In the genomic region with DNA sequence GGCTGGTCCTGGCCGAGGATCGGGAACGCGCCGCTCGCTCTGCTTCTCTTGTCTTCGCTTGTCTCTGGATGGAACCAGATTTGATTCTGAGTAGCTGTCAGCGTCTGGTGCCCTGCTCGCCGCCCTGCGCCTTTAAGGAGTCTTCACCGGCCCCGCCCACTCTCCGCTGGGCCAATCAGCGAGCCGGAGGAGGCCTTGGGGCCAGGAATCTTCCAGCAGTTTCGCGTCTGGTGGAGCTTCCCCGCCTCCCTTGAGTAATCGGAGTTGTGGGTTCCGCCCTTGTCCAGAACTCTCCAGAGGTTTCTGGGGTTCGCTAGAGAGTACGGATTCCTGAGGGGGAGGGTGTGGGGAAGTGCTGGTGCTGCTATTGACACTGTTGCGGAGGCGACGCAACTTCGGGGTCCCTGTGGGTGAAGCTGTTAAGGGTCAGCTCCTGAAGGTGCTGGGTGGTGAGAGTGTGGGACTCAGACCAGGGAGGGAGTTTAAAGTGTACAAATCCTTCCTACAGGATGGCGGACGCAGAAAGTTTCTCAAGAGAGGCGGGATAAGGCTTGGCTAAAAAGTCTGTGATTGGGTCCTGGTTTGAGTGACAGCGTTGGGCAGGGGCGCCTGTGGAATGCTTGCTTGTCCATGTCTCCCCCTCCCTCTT, we compare ENCODE assay signal across 7 mouse cellular contexts. TPM values are rescaled to one million over a fixed set of nuclear protein-coding genes. Genes with fewer than 3 reads are reported as not detected.
DNase-seq lines count a peak whose midpoint lies in the region; ATAC-seq and TF ChIP-seq lines count a peak whose summit lies in the region.
"Not testable (repeated sequence)": the region's sequence is repeated elsewhere in the genome, so short reads cannot be mapped to it uniquely, and the experiment has no call there.

TSS of gene Hspa1b (minus strand) at position 109 of the 649 bp plus-strand sequence.

- not testable (repeated sequence) for H3K27me3 ChIP-seq in embryonic facial prominence, embryonic 15.5 days; heart, adult 2 months (ENCODE audit: control insufficient read depth, insufficient read depth, low read length); kidney, adult 2 months (replicated peaks; ENCODE audit: control insufficient read depth, insufficient read depth, low read length); midbrain, embryonic 11.5 days (ENCODE audit: control insufficient read depth, insufficient read depth, low read length)
- H3K27me3 ChIP-seq in limb, embryonic 10.5 days (ENCODE audit: low read depth, poor library complexity, severe bottlenecking) = peaks cover 58% of the 10 kb centered on the region

- H3K9ac ChIP-seq in embryonic facial prominence, embryonic 15.5 days = peak within 1 kb of the TSS; percentile 41
- H3K9ac ChIP-seq in heart, adult 2 months (ENCODE audit: low read depth, low read length) = peak within 1 kb of the TSS; percentile 97
- peak within 1 kb of the TSS; percentile 64 for H3K9ac ChIP-seq in midbrain, embryonic 11.5 days (ENCODE audit: low read length)

- H3K9me3 ChIP-seq in embryonic facial prominence, embryonic 15.5 days (replicated peaks); limb, embryonic 10.5 days (replicated peaks); midbrain, embryonic 11.5 days (ENCODE audit: control insufficient read depth, low read length): not testable (repeated sequence)

- intact Hi-C loops in heart, adult 2 months (cut with DNase I) = not testable (repeated sequence)

- 0% methylated on average over 30 of the region's 32 CpGs for WGBS in embryonic facial prominence, embryonic 15.5 days
- under 1% methylated on average over 32 of the region's 32 CpGs for WGBS in heart, adult 2 months
- WGBS in kidney, adult 2 months = under 1% methylated on average over 29 of the region's 32 CpGs
- under 1% methylated on average over 32 of the region's 32 CpGs for WGBS in limb, embryonic 10.5 days
- WGBS in midbrain, embryonic 11.5 days = under 1% methylated on average over 30 of the region's 32 CpGs

- TF ChIP-seq EP300 in heart, adult 2 months (IDR thresholded peaks at IDR 0.05; ENCODE audit: insufficient read depth, low read depth, low read length) = peak; percentile 89

- TF ChIP-seq CTCF in heart, adult 2 months (IDR thresholded peaks at IDR 0.05); kidney, adult 2 months (conservative IDR thresholded peaks at IDR 0.05; ENCODE audit: insufficient read depth, insufficient read length, low read depth, low read length): not testable (repeated sequence)

- TF ChIP-seq POLR2A in heart, adult 2 months (IDR thresholded peaks at IDR 0.05; ENCODE audit: insufficient read depth, low read depth, low read length) = peak; percentile 94
- peak; percentile 51 for TF ChIP-seq POLR2A in kidney, adult 2 months (IDR thresholded peaks at IDR 0.05; ENCODE audit: low read depth, low read length)

- H3K4me1 ChIP-seq in embryonic facial prominence, embryonic 15.5 days; heart, adult 2 months (ENCODE audit: control insufficient read depth, insufficient read depth, low read length); kidney, adult 2 months (ENCODE audit: control insufficient read depth, insufficient read depth, low read length); limb, embryonic 10.5 days; midbrain, embryonic 11.5 days (ENCODE audit: control insufficient read depth, insufficient read depth, low read length): not testable (repeated sequence)

- peak within 1 kb of the TSS; percentile 99 for H3K27ac ChIP-seq in embryonic facial prominence, embryonic 15.5 days (replicated peaks)
- peak within 1 kb of the TSS; percentile 100 for H3K27ac ChIP-seq in heart, adult 2 months
- peak within 1 kb of the TSS; percentile 98 for H3K27ac ChIP-seq in kidney, adult 2 months (ENCODE audit: insufficient read depth, low read depth, low read length)
- H3K27ac ChIP-seq in limb, embryonic 10.5 days = peak within 1 kb of the TSS; percentile 89
- H3K27ac ChIP-seq in midbrain, embryonic 11.5 days (ENCODE audit: low read depth, low read length) = peak within 1 kb of the TSS; percentile 56; the same call in 1 of the 2 replicates

- peak; percentile 92 for ATAC-seq in embryonic facial prominence, embryonic 15.5 days (ENCODE audit: insufficient number of reproducible peaks, low FRiP score, low TSS enrichment, low read depth)
- peak; percentile 95 for ATAC-seq in midbrain, embryonic 11.5 days (ENCODE audit: low FRiP score)

- H3K36me3 ChIP-seq in embryonic facial prominence, embryonic 15.5 days; heart, adult 2 months (ENCODE audit: control insufficient read depth, insufficient read depth, low read length); kidney, adult 2 months (ENCODE audit: control insufficient read depth, insufficient read depth, low read length); limb, embryonic 10.5 days; midbrain, embryonic 11.5 days (ENCODE audit: control insufficient read depth, insufficient read depth, low read length): not testable (repeated sequence)

- DNase-seq in adrenal gland, postnatal 25 days = peak; percentile 78
- DNase-seq in heart, adult 2 months = peak; percentile 92 to 95
- DNase-seq in kidney, adult 2 months = peak; percentile 96
- peak; percentile 78 for DNase-seq in limb, embryonic 10.5 days (ENCODE audit: low spot score)
- peak; percentile 97 for DNase-seq in midbrain, embryonic 11.5 days (ENCODE audit: low spot score, missing footprints)
- peak; percentile 69 for DNase-seq in skeletal muscle tissue, adult 2 months (ENCODE audit: low read depth, low spot score)

- peak within 1 kb of the TSS; percentile 57 for H3K4me3 ChIP-seq in embryonic facial prominence, embryonic 15.5 days (replicated peaks)
- H3K4me3 ChIP-seq in heart, adult 2 months = peak within 1 kb of the TSS; percentile 80
- H3K4me3 ChIP-seq in kidney, adult 2 months (ENCODE audit: insufficient read depth, low read depth, low read length) = peak within 1 kb of the TSS; percentile 68
- peak within 1 kb of the TSS; percentile 57 for H3K4me3 ChIP-seq in limb, embryonic 10.5 days
- peak within 1 kb of the TSS; percentile 42 for H3K4me3 ChIP-seq in midbrain, embryonic 11.5 days (ENCODE audit: low read depth, low read length)

- not testable (repeated sequence) for H3K79me2 ChIP-seq in heart, adult 2 months (replicated peaks; ENCODE audit: control insufficient read depth, insufficient read depth, low read length)

- H3K4me2 ChIP-seq in embryonic facial prominence, embryonic 15.5 days (replicated peaks) = peak within 1 kb of the TSS; percentile 56
- peak within 1 kb of the TSS; percentile 77 for H3K4me2 ChIP-seq in midbrain, embryonic 11.5 days

RNA-seq across cellular contexts. Expression of gene Hspa1b, which starts in this region (rescaled TPM):
- 29.0 and 79.3 TPM in 2 replicates for total RNA-seq in adrenal gland, postnatal 25 days (2021)
- polyA plus RNA-seq in embryonic facial prominence, embryonic 15.5 days (2015; fragmentation: Nextera tagmentation; extraction: Ambion mirVana) = 2.2 and 3.4 TPM in 2 replicates
- 10 to 100 TPM in 1 of 2 experiments, 1 to 10 TPM in 1; 2.9 to 11.2 TPM for total RNA-seq in heart, adult 2 months (2021)
- polyA plus RNA-seq in heart, adult 2 months (2012; rRNA removed) = 2.0 and 6.3 TPM in 2 replicates
- polyA plus RNA-seq in kidney, adult 2 months (2012; rRNA removed) = 38.8 and 56.5 TPM in 2 replicates
- polyA plus RNA-seq in limb, embryonic 10.5 days (2016; fragmentation: Nextera tagmentation; extraction: Ambion mirVana) = 0.08 and 0.14 TPM in 2 replicates
- polyA plus RNA-seq in midbrain, embryonic 11.5 days (2014; fragmentation: Nextera tagmentation; extraction: Ambion mirVana) = 0.08 and 0.26 TPM in 2 replicates

Comparison
In these comparisons a context has a peak if more than half of its experiments do, and no peak if none do; other contexts are left out.
1. Peak in every context shown above with its lines: DNase-seq, ATAC-seq, H3K4me3 ChIP-seq and H3K27ac ChIP-seq.
2. Peak in DNase-seq, H3K4me3 ChIP-seq and H3K27ac ChIP-seq in limb, embryonic 10.5 days; RNA of the gene not detected or under 1 TPM.
3. Peak in DNase-seq, ATAC-seq, H3K4me3 ChIP-seq, H3K27ac ChIP-seq, H3K9ac ChIP-seq and H3K4me2 ChIP-seq in midbrain, embryonic 11.5 days; RNA of the gene not detected or under 1 TPM.
4. H3K9ac ChIP-seq: peak in every context shown above with its lines; median percentile 97 in heart, adult 2 months; 64 in midbrain, embryonic 11.5 days; 41 in embryonic facial prominence, embryonic 15.5 days.